Mouse (Mus musculus) kidney, adult 2 months (tissue): ENCODE data around the gene Ap5s1.

Experiments
- CTCF ChIP-seq: fragments of 200-500 bp; conservative IDR thresholded peaks from 2 replicates; pipeline ENCODE4 v1.5.1; 2011; ENCODE audit warnings: low read depth, mild to moderate bottlenecking, control low read depth, low read length, moderate library complexity, mixed read lengths; ENCODE audit not compliant: insufficient read depth, insufficient read length
- POLR2A ChIP-seq: fragments of 200-500 bp; IDR thresholded peaks from one replicate; pipeline ENCODE4 v1.6.1; 2011; ENCODE audit warnings: low read depth, low read length, control low read depth

GRCm38 (mm10) chr2:131213773-131214172 lies 6.9 kb downstream of the Ap5s1 start:
- no peak for TF ChIP-seq POLR2A
- no peak for TF ChIP-seq CTCF
